Mouse (Mus musculus) frontal cortex, adult 2 months (tissue): ENCODE measurements around the gene Ero1lb. TPM values are rescaled to one million over a fixed set of nuclear protein-coding genes. Genes with fewer than 3 reads are reported as not detected.

ENCODE experiments used
- polyA plus RNA-seq: library from polyadenylated mRNA; depleted of rRNA; stranded (reverse); fragments of >200 nt; gene quantifications from 2 replicates; pipeline ENCODE4 v1.2.3, GENCODE M21; 2012; rRNA removed

Gene Ero1lb
- polyA plus RNA-seq, 1 experiment: 11.6 TPM

Other genes with a start within 250 kb of the Ero1lb start
- gene Actn2, start 225.1 kb upstream of the Ero1lb start, polyA plus RNA-seq: 25.8 and 26.1 TPM in 2 replicates
- 21.7 and 24.8 TPM in 2 replicates for gene Heatr1, start 170.8 kb upstream of the Ero1lb start, polyA plus RNA-seq
- gene Lgals8, start 100.9 kb upstream of the Ero1lb start, polyA plus RNA-seq: 34.7 and 39.5 TPM in 2 replicates
- 0.53 and 0.58 TPM in 2 replicates for gene Edaradd, start 45.4 kb upstream of the Ero1lb start, polyA plus RNA-seq
- gene Prl2c3, start 234.2 kb downstream of the Ero1lb start, polyA plus RNA-seq: 9.2 and 30.3 TPM in 2 replicates